In the genomic region with DNA sequence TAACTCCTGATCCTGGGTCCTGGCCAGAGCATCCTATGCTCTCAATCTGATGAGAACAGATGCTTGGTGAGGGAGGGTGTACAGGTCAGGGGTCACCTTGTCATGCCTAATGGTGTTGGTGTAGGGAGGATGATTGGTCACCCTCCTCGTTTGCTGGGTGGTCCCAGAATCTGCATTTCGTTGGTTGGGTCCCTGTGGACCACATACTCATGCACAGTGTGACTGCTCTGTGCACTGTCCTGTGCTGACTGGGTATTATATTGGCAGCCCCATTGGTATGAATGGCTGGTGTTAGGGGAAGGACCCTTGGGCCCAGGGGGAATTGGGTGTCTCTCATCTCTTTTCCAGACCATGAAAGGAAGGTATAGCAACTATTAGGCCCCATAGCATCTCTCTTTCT, we compare ENCODE assay signal across 17 mouse cellular contexts.
"Had no signal": no experiment of that assay in that cellular context is flagged by ENCODE, and none has a peak within 500 bp of the region (broad histone marks: within the 10 kb centered on the region; RNA-seq: fewer than 3 reads in every experiment).

No protein-coding gene starts in this region.

- H3K4me1 ChIP-seq: lung, embryonic 15.5 days; megakaryocyte, embryonic 14.5 days; midbrain, embryonic 12.5 days; stomach, embryonic 15.5 days had no signal

- H3K27me3 ChIP-seq: lung, embryonic 15.5 days; midbrain, embryonic 12.5 days; neural tube, embryonic 12.5 days; stomach, embryonic 15.5 days had no signal

- H3K27ac ChIP-seq: lung, embryonic 15.5 days; macrophage; midbrain, embryonic 12.5 days; neural tube, embryonic 12.5 days; stomach, embryonic 15.5 days; stomach, postnatal 0 days had no signal

- H3K9ac ChIP-seq: liver, postnatal 0 days; lung, embryonic 15.5 days; midbrain, embryonic 12.5 days; neural tube, embryonic 12.5 days; stomach, embryonic 15.5 days had no signal

- H3K9me3 ChIP-seq: lung, embryonic 15.5 days; neural tube, embryonic 12.5 days; stomach, embryonic 15.5 days had no signal

- DNase-seq: liver, postnatal 0 days; lung, adult 2 months; lung, postnatal 14 days; lung, postnatal 36 days; midbrain, embryonic 14.5 days; right cerebral cortex, postnatal 14 days; thymus, adult 2 months; thymus, postnatal 25 days; thymus, postnatal 4 days had no signal

- H3K4me3 ChIP-seq: lung, embryonic 15.5 days; megakaryocyte, embryonic 14.5 days; midbrain, embryonic 12.5 days; neural tube, embryonic 12.5 days; stomach, embryonic 15.5 days had no signal

- H3K36me3 ChIP-seq: lung, embryonic 15.5 days; midbrain, embryonic 12.5 days; neural tube, embryonic 12.5 days; stomach, embryonic 15.5 days had no signal

- H3K4me2 ChIP-seq: lung, embryonic 15.5 days; midbrain, embryonic 12.5 days; neural tube, embryonic 12.5 days; stomach, embryonic 15.5 days had no signal

- ATAC-seq: liver, postnatal 0 days; lung, postnatal 0 days had no signal
